Mouse (Mus musculus): Measurements from ENCODE around the gene Mtch2. TPM values are rescaled to one million over a fixed set of nuclear protein-coding genes. Genes with fewer than 3 reads are reported as not detected.
A peak's percentile ranks its signal among the peaks of the same experiment; 100 is the strongest.
"Not testable (repeated sequence)": the region's sequence is repeated elsewhere in the genome, so short reads cannot be mapped to it uniquely, and the experiment has no call there.

The Mtch2 gene
- polyA plus RNA-seq (2017; shearing (Covaris generic)), result 100 to 1,000 TPM; 116 to 122 TPM

GRCm38 (mm10) chr2:90846955-90847680 is at the start of gene Mtch2:
Mtch2 (plus strand) TSS chr2:90847155.
- peak; percentile 86 for ATAC-seq

GRCm38 (mm10) chr2:90808241-90809126 is 38.5 kb upstream of the Mtch2 start:
- no peak for ATAC-seq

DNA sequence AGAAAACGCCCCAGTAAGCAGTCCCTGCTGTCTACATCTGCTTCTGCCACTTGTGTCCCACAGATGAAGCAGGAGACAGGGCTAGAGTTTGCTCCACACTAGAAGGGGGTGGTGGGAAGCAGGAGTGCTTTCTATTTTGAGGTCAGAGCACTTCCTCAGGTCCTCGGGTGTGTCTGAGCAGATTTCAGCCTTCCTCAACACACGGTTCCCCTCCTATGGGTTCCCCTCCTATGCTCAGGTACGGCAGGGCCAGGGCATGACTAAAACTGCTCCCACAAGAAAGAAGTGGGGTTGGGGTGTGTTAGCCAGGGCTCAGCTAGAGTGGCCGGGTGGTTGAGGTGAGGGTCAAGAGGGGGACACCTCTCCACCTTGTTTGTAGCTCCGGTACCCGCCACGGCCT is 36.2 kb upstream of the Mtch2 start:
- no peak for ATAC-seq

DNA sequence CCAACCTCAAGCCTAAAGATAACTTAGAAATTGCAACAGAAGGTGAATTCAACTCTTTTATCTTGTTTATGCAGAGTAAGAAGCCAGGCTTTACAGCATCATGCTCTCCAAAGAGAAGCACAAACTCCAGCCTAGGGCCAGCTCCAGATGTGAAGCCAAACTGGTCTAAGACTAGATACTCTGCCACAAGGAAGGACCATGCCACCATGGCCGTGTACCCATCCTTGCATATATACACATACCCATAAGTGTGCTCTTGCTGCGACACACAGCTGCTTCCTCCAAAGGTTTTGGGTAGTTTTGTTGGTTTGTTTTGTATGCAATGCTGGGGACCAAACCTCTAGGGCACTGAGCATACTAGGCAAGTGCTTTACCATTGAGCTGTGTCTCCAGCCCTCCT is 31.7 kb upstream of the Mtch2 start:
- no peak for ATAC-seq

DNA sequence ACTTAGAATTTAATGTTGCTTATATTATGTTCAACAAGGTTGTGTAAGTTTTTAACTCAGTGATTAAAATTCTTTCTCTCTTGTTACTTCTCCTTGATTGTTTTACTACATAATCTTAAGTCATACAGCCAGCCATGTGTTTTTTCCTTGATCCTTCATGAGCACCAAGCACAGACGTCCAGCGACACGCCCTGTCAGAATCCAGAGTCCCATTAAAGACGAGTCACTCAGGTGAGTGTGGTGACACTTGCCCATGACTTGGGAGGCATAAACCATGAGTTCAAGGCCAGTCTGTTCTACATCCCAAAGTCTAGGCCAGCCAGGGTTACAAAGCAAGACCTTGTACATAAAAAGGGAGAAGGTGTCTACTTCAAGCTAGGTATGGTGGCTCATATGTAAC is 30.8 kb upstream of the Mtch2 start:
- ATAC-seq, result no peak

DNA sequence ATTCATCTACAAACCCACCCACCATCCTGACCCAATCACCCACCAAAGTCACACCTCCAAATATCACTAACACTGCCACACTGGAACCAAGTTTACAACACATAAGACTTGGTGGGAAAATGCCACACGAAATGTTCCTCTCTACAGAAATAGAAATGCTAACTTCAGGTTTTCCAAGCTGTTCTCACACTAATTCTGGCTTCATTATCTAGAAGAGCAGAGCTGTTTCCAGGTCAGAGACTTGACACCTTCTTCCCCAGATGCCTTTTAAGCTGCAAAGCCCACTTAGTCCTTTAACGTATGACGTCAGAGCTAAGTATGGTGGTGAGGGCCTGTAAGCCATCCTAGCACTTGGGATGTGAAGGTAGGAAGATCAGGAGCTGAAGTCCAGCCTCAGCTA is 28.2 kb upstream of the Mtch2 start:
- ATAC-seq, result no peak

- ATAC-seq, result no peak
Observed at GRCm38 (mm10) chr2:90820894-90821293, 26.1 kb upstream of the Mtch2 start.

GRCm38 (mm10) chr2:90822978-90823377 is 24.0 kb upstream of the Mtch2 start:
- ATAC-seq, result no peak

DNA sequence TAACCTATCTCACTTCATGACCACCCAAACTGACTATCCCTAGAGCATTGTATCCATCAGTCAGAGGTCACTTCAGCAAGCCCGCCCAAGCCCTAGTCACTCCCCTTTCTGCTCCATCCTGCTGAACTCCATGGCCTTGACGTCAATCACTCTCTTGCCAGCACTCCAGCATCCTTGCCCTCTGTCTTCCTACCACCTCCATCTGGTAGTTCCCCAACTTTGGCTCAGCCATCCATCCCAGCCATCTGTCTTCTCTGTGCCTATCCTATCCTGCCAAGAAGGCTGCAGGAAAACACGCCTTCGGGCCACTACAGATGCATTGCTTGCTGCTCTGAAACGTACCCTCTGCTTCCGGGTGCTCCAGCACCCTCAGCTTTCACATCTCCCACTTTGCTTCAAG is 23.2 kb upstream of the Mtch2 start:
- ATAC-seq, result no peak

GRCm38 (mm10) chr2:90824528-90824927 is 22.4 kb upstream of the Mtch2 start:
- ATAC-seq, result not testable (repeated sequence)

- ATAC-seq, result no peak
Observed at GRCm38 (mm10) chr2:90825515-90826172, 21.3 kb upstream of the Mtch2 start.

DNA sequence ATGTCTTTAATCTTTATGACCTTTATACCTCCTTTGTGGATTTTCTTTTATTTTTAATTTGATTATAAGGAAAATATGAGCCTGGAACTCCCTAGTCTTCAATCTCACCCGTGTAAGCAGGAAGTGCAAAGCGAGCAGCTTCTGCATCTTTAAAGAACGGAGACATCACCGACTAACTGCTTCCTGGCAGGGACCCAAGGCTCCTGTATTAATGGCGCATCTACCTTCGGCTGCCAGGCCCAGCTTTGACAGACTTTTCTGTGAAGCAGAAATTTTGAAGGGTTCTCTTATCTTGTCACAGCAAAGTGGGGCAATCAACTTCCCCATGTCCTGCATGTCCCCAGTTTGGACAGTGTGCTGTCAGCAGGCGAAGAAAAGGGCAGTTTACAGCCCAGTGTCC is 18.2 kb upstream of the Mtch2 start:
- no peak for ATAC-seq

GRCm38 (mm10) chr2:90833502-90833901 is 13.5 kb upstream of the Mtch2 start:
- ATAC-seq, result no peak

DNA sequence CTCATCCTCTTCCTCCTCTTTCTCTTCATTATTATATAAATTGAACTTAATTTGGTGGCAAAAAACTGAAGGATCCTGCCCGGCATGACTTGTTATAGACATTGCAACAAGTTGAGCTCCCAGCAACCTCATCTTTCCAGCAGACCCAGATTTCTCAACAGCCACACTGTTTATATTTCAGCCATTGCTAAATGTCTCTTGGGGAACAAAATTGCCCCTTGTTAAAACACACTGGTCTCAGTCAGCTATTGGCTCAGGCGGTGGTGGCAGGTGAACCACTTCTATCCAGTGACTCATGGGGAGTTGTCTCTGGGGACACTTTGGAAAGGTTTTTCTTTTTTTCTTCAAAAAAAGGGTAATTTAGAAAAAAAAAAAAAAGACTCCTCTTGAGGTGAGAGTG is 8.3 kb upstream of the Mtch2 start:
- ATAC-seq, result no peak

DNA sequence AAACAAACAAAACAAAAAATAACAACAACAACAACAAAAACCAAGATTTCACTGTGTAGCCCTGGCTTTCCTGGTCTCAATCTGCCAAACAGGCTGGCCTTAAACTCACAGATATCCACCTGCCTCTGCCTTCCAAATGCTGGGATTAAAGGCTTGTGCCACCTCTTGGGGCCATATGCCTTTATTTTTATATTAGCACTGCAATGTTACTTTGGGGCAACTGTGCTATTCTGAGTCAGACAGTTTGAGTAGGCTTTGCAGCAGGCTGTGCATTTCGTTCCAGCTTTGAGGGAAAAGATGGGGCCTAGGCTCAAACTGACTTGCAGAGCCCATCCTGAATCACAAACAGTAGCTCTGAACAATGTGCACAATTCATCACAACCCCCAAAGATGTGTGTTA is 3.3 kb upstream of the Mtch2 start:
- no peak for ATAC-seq

- ATAC-seq, result no peak
Observed at GRCm38 (mm10) chr2:90844262-90844661, 2.7 kb upstream of the Mtch2 start.

- no peak for ATAC-seq
Observed at GRCm38 (mm10) chr2:90845234-90845633, 1.7 kb upstream of the Mtch2 start.

- no peak for ATAC-seq
Observed at GRCm38 (mm10) chr2:90846171-90846570, 784 bp upstream of the Mtch2 start.

DNA sequence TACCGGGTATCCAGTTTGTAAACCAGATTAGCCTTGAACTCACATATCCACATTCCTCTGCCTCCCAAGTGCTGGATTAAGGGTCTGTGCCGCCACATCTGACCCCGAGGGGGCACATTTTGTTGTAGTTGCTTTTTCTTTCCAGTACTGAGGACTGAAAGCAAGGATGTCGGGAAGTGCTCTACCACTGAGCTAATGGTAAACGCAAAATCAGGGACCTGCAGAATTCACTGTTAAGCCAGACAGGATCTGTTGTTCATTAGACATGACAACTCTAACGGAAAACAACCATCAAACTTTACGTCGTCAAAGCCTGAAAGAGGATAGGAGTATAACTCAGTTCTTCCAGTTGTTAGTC is 379 bp upstream of the Mtch2 start:
- ATAC-seq, result peak; percentile 59

DNA sequence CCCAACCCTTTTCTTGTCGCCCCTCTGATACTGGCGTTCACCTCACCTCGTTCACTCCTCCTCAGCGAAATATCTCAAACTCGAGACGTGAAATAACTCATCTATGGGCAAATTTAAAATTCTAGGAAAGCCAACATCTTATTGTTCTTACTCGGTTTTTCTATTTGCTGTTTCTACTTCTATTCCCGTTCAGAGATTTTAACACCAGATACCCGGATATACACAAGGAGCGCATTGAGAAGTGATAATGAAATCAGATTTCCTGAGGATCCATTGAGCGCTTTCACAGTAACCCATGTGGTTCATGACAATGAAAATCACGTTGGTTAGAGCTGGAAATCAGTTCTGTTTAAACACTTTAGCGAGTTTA is 711 bp downstream of the Mtch2 start:
- ATAC-seq, result no peak

GRCm38 (mm10) chr2:90848331-90848730 is 1.4 kb downstream of the Mtch2 start:
- no peak for ATAC-seq

GRCm38 (mm10) chr2:90850401-90850800 is 3.4 kb downstream of the Mtch2 start:
- ATAC-seq, result no peak

- ATAC-seq, result no peak
Observed at GRCm38 (mm10) chr2:90861486-90861885, 14.5 kb downstream of the Mtch2 start.

GRCm38 (mm10) chr2:90864184-90864583 is 17.2 kb downstream of the Mtch2 start:
- ATAC-seq, result no peak

Data from activated CD4-positive, CD25-positive, alpha-beta regulatory T cell, adult 4 months (primary cell).